Mouse (Mus musculus): ENCODE results near the gene Vpreb2.
A peak's percentile ranks its signal among the peaks of the same experiment; 100 is the strongest.
"Not testable (repeated sequence)": the region's sequence is repeated elsewhere in the genome, so short reads cannot be mapped to it uniquely, and the experiment has no call there.

The Vpreb2 gene

GRCm38 (mm10) chr16:17980128-17980527, at the start of gene Vpreb2:
Gene Vpreb2 (plus strand): TSS chr16:17980428.
- no peak for DNase-seq

- DNase-seq = no peak
Observed at GRCm38 (mm10) chr16:17931906-17932460, 48.2 kb upstream of the Vpreb2 start.

DNA sequence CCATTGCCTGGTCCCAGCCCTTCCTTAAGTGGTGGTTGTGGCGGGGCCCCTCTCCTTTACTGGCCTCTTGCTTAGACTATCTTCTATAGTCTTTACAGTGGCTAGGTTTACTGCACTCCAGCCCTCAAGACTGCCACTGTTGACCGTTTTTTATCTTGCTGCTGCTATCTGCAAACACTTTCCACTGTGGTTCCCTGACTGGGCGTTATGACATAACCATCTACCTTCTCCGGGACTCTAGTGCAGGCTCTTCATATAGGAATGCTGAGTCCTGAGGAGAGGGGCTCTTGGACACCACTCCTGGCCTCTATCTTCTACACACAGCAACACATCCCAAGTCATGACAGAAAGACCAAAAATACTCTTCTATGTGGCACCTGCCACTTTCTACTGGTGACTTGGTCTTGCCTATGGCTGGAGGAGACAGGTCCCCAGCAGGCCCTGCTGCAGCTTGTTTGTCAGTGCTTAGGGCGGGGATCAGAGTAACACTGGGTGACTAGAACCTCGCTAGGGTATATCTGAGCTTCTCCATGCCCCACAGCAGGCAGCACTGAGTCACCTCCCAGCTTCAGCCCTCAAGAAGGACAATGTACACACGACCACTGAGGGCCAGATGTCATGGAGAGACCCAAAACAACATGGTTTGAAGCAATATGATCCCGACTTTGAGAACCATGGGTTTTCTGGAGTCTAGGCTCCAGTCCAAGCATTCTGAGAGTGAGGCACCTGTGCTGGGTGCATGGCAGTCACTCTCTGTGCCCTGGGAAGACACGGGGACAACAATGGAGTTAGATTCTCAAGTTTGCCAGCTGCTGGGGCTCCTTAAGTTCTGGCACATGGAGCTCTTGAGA, 46.4 kb upstream of the Vpreb2 start:
- no peak for DNase-seq

DNA sequence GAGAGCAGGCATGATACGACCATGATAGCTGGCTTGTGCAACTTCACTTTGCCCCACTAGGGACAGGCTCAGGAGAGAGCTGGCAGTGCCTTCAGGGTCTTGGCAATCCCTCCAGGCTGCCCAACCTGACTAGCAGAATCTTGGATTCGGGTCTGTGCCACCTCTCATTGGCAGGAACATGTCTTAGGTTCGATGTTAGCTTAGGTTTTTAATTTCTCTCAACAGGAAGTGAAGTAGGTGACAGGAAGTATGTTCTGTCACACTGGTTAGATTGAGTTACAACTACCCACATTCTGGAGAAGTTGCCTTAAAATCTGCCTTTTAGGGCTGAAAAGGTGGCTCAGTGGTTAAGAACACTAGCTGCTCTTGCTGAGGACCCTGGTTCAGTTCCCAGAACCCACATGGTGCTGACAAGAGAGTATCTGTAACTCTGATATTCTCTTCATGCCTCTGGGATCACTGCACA, 45.8 kb upstream of the Vpreb2 start:
- no peak for DNase-seq

- no peak for DNase-seq
Observed at GRCm38 (mm10) chr16:17936776-17937175, 43.5 kb upstream of the Vpreb2 start.

- no peak for DNase-seq
Observed at GRCm38 (mm10) chr16:17938187-17938586, 42.0 kb upstream of the Vpreb2 start.

DNA sequence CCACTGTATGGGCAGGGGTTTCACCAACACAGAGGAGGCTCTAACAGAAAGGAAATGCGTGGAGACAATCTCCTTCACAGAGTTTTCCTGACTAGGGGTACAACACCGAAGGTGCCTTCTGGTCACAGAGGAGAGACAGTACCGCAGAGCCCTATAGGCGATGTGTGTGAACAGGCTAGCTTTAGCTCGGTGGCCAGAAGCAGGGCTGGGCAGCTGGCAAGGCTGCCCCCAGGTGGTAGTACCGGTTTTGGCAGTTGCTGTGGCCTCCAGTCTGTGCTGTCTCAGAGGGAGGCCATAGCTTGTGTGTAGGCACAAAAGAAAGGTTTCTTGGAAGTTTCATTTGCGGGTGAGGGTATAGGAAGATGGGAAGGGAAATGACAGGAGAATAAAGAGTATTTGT, 41.4 kb upstream of the Vpreb2 start:
- DNase-seq = peak; percentile 58

DNA sequence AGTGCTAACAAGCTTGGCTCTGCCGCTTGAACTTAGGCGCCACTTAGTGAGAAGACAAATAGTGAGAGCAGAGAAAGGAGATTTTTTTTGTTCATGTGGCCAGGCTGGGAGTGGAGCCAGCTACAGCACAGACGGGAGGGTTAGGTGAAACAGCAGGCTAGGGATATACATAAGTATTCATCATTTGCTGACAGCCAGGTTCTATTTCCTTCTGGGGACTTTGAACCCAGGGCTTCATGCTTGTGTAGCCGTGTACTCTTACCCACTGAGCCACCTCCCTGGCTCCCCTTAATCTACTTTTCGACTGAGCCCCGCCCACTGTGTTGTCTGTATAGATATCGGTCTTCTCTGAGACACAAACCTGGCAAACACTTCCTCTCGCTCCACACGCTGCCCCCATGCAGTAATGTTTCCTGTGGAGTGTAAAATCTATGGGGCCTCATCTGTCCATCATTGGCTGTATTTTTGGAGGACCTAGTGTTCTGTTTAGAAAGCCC, 40.9 kb upstream of the Vpreb2 start:
- no peak for DNase-seq

- no peak for DNase-seq
Observed at GRCm38 (mm10) chr16:17943466-17943865, 36.8 kb upstream of the Vpreb2 start.

- no peak for DNase-seq
Observed at GRCm38 (mm10) chr16:17945081-17945831, 35.0 kb upstream of the Vpreb2 start.

DNA sequence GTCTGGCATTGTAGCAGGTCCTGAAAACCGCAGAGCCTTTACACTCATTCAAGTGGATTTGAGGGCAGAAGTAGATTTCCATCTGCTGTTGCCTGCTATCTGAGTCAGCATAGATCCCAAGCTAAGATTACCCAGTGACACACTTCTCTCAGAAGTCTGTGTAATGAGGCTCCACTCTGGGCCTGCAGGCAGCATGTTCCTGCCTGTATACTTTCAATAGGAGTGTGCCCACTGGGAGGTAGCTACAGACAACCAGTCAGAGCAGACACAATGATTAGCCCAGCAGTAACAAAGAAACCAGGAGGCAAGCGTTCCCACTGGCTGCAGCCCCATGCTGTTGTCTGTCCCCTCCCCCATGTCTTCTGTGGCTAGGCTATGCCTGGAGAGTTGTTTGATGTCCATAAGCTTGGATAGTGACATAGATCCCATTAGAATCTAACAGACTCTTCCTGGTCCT, 30.8 kb upstream of the Vpreb2 start:
- no peak for DNase-seq

GRCm38 (mm10) chr16:17950068-17950467, 30.2 kb upstream of the Vpreb2 start:
- no peak for DNase-seq

DNA sequence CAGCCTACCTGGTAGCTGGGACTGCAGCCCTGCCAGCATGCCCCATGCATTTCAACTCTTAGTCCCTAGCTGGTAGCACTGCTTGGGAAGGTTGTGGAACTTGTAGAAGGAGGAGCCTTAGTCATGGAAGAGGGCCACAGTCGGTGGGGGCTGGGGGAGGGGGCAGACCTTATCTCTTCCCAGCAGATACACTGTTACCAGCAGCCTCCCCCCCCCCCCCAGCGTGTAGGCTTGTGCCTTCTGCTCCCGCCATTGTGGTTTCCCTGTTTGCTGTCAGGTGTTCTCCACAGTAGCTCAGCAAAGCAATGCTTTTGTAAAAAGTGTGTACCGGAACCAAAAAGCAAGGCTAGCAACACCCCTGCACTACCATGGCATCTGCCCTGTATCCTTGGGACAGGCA, 28.6 kb upstream of the Vpreb2 start:
- no peak for DNase-seq

GRCm38 (mm10) chr16:17956052-17956638, 24.1 kb upstream of the Vpreb2 start:
- not testable (repeated sequence) for DNase-seq

DNA sequence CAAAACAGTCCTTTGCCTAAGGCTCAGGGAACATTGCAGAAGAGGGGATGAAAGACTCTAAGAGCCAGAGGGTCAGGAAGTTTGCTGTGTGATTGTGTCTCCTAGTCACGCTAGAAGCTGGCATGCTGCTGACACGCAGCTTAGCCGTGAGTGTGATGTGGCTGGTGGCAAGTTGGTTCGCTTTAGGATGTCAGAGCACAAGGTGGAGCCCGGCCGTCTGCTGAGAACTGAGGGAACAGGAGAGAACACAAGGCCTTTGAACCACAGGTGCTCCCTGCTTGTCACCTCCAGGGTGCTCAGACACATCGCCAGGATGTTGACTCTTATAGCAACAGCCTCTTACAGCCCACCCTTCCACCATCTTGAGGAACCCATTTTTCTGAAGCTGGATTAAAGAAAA, 18.1 kb upstream of the Vpreb2 start:
- no peak for DNase-seq

DNA sequence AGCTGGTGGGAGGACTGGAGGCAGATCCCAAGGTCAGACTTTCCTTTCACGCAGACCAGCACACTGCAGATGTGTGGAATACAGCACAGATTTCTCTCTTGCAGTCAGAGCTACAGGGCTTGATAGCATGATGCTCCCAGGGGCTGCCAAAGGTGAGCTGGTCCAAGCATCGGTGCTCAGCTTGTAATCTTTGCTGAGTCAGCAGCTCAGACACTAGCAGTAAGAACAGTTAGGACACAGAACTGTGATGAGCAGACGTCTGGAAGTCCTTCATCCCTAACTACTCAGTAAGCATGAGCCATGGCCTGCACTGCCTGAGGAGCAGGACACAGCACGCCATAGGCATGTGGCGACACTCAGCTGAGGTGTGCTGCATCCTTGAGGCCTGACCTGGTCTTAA, 8.4 kb upstream of the Vpreb2 start:
- no peak for DNase-seq

DNA sequence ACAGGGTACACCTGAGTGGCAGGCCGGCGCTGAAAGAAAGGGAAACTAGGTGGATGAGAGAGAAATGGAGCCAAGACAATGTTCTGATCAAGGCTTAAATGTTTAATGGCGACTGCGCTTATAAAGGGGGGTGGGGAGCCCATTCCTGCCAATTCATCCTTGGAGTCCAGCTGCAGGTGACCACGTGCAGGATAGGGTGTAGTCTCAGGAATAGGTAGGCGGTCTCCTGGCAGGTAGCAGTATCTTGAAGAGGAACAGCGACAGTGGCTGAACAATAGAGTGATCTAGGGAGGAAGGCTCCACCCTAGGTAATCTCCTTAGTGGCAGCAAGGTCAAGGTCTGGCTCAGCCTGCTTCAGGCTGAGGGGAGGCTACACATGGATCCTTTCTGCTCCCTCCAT, 2.4 kb upstream of the Vpreb2 start:
- not testable (repeated sequence) for DNase-seq

DNA sequence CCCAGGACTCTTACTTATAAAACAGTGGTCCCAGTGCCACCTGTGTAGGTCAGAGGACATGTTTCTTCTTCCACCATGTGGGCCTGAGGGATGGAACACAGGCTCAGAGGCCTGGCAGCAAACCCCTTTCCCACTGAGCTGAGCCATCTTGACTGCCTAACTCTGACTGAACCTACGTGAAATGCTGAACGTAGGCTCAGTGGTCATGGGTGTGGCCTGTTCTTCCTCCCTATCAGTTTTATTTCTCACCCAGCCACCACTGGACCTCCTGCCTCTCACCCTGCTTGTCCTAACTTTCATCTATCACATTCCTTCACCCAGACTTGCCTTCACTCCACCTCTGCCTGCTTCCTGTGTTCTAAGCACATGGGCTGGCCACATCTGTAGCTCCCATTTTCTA, 3.0 kb downstream of the Vpreb2 start:
- no peak for DNase-seq

DNA sequence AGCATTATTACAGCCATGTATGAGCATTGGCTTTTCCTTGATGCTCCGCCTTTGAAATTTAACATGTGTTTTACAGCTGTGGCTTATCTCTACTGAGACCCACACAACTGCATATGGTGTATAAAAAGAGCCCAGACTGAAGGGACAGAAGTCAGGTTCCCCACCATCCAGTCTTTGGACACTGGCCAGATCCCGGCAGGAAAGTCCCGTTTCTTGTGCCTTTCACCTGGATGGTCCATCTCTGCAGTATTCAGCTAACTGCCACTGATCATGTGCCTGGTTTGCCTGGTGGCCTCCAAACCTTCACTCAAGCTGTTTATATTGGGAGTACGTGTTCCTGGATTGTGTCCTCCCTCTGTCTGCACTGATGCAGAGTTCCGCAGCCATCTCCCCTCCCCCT, 4.0 kb downstream of the Vpreb2 start:
- DNase-seq = no peak

- no peak for DNase-seq
Observed at GRCm38 (mm10) chr16:17985078-17985477, 4.8 kb downstream of the Vpreb2 start.

GRCm38 (mm10) chr16:17986456-17987132, 6.4 kb downstream of the Vpreb2 start:
- peak; percentile 29 for DNase-seq

- DNase-seq = no peak
Observed at GRCm38 (mm10) chr16:17987703-17988102, 7.5 kb downstream of the Vpreb2 start.

Data from right cerebral cortex, postnatal 25 days (tissue).